Mouse (Mus musculus) intestine, embryonic 14.5 days (tissue): ENCODE measurements around the gene Akap6. TPM values are rescaled to one million over a fixed set of nuclear protein-coding genes. Genes with fewer than 3 reads are reported as not detected.

Source experiments
- ATAC-seq: fragments of 200-750 bp; cut with Nextera tagmentation; replicated peaks from 2 replicates; pipeline ENCODE4 v1.8.0; 2017; ENCODE audit warnings: low read depth, moderate number of reproducible peaks, moderate TSS enrichment, moderate library complexity; ENCODE audit not compliant: low FRiP score, low TSS enrichment
- DNase-seq: peaks from one replicate; pipeline ENCODE4 v3.0.0-alpha.2; 2018; ENCODE audit warnings: low spot score
- H3K27ac ChIP-seq: fragments of 300-500 bp; sonication (generic); 2 replicates; pipeline ENCODE4 v1.5.1; 2014; ENCODE audit warnings: low read depth, mild to moderate bottlenecking, control low read depth
- H3K27me3 ChIP-seq: fragments of 300-500 bp; sonication (generic); replicated peaks from 2 replicates; pipeline ENCODE4 v1.6.1; 2014; ENCODE audit warnings: low read length, control low read depth; ENCODE audit not compliant: control insufficient read depth, insufficient read depth
- H3K36me3 ChIP-seq: fragments of 300-500 bp; sonication (generic); 2 replicates; pipeline ENCODE4 v1.6.1; 2014; ENCODE audit warnings: low read length, control low read depth; ENCODE audit not compliant: control insufficient read depth, insufficient read depth
- H3K4me1 ChIP-seq: fragments of 300-500 bp; sonication (generic); replicated peaks from 2 replicates; pipeline ENCODE4 v1.6.1; 2014; ENCODE audit warnings: low read length, control low read depth, mixed read lengths; ENCODE audit not compliant: control insufficient read depth, insufficient read depth
- H3K4me2 ChIP-seq: fragments of 300-500 bp; sonication (generic); 2 replicates; pipeline ENCODE4 v1.6.1; 2014; ENCODE audit warnings: low read length
- H3K4me3 ChIP-seq: fragments of 300-500 bp; sonication (generic); 2 replicates; pipeline ENCODE4 v1.5.1; 2014; ENCODE audit warnings: low read depth, low read length, control low read depth, mixed read lengths
- H3K9ac ChIP-seq: fragments of 300-500 bp; sonication (generic); 2 replicates; pipeline ENCODE4 v1.6.1; 2014; ENCODE audit warnings: mild to moderate bottlenecking, low read length
- H3K9me3 ChIP-seq: fragments of 300-500 bp; sonication (generic); 2 replicates; pipeline ENCODE4 v1.6.1; 2016; ENCODE audit warnings: low read length, control low read depth; ENCODE audit not compliant: control insufficient read depth
- WGBS: fragments of 180-500 bp; shearing (Covaris S2); extraction: QIAGEN DNeasy Blood & Tissue Kit; methylation state at CpG from one replicate; pipeline ENCODE4 v1.1.7; 2014; 5-methylcytosine and 5-hydroxymethylcytosine counted together
- polyA plus RNA-seq: library from polyadenylated mRNA; unstranded; fragments of >200 nt; fragmentation: Nextera tagmentation; extraction: Ambion mirVana; gene quantifications from 2 replicates; pipeline ENCODE4 v1.2.1, GENCODE M21; 2014

Akap6 gene
- polyA plus RNA-seq, result 3.2 and 3.6 TPM in 2 replicates

DNA sequence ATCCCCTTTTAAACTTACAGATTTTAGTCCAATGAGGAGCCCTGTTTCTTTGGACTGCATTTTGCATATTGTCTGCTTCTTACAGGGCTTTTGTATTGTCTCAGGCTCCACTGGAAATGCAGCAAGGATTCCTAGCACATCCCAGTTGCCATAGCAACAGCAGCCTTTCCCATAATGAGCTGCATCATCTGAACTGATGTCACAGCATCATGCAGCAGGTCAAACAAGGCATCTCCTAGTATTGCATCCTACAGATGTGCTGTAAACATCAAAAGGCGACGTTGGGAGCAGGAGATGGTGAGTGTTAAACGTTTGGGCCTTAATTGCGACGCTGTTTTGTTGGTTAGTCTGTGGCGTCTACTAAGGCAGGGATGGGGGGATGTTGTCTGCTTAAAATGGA lies at the start of gene Akap6:
TSS of gene Akap6 (plus strand) at position 238 of the 400 bp plus-strand sequence.
- Histone ChIP-seq H3K36me3 (no peaks in the 10 kb centered on the region), H3K4me2 (0 out of 2 replicates have a peak within 1 kb of the TSS, but pooled peaks have one; percentile 9), H3K9ac (no peak within 1 kb of the TSS), H3K4me3 (no peak within 1 kb of the TSS; the same call in 1 of the 2 replicates), H3K9me3 (no peaks in the 10 kb centered on the region), H3K4me1 (peaks cover 3% of the 10 kb centered on the region; the same call in 1 of the 2 replicates), H3K27me3 (no peaks in the 10 kb centered on the region), H3K27ac (no peak within 1 kb of the TSS)
- ATAC-seq, result no peak
- WGBS, result 55% methylated on average over 6 of the region's 6 CpGs
- no peak for DNase-seq

DNA sequence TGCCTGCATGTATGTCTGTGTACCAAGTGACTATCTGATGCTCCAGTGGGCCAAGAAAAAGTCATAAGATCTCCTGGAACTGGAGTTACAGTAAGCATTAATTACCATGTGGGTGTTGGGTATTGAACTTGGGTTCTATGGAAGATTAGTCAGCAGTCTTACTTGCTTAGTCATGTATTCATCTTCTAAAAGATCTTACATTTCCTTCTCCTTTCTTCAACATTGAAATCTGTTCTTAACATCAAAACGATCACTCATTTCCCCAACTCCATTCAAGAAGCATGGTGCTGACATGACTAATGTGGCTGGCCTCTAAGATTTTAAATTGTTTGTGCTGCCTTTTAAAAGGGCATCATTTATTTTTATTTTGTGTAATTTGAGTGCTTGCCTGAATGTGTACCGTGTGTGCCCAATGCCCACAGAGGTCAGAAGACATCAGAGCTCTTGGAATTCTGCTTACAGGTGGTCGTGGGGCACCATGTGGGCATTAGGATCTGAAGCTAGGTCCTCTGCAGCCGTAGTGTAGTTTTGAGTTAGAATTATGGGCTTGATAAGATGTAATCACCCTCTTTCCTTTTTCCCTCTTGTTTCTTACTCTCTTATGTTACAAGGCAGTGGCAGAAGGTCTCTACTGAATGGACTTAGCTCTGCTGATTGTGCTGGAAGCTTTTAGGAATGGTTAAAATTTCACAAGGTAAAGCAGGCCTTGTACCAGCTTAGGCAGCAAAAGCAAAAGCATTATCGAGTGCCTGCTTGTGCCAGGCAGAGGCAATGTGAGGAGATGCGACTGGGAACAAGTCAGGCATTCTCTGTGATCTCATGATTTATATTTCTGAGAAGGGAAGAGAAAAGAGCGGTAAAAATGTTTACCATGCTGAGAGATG lies 36.0 kb upstream of the Akap6 start:
- Histone ChIP-seq H3K9me3 (no peaks in the 10 kb centered on the region), H3K4me1 (no peaks in the 10 kb centered on the region), H3K4me3 (no peak overlapping the region), H3K27ac (no peak overlapping the region), H3K4me2 (no peak overlapping the region), H3K36me3 (no peaks in the 10 kb centered on the region), H3K9ac (no peak overlapping the region), H3K27me3 (no peaks in the 10 kb centered on the region)
- no peak for ATAC-seq
- WGBS, result 68% methylated on average over 7 of the region's 7 CpGs
- DNase-seq, result no peak

DNA sequence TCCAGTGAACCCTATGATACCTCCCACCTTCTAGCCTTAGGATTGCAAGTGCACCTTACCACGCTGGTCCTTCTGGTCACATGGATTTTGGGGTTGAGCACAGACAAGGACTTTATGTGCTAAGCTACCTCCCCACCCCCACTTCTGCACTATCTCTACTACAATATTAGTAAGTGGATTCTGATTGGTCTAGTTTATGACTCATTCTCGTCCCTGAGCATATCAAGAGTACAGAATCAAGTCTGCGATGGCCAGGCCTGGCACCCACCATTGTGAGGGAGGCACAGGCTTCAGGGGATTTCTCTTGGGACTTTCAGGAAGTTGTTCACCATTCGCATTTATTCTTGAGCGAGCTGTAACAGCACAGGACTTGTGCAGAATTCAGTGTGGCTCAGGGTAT lies 34.2 kb upstream of the Akap6 start:
- no peaks in the 10 kb centered on the region for H3K27me3 ChIP-seq
- H3K9ac ChIP-seq, result no peak overlapping the region
- H3K4me2 ChIP-seq, result no peak overlapping the region
- no peaks in the 10 kb centered on the region for H3K4me1 ChIP-seq
- H3K27ac ChIP-seq, result no peak overlapping the region
- H3K36me3 ChIP-seq, result no peaks in the 10 kb centered on the region
- ATAC-seq (no peak), DNase-seq (no peak)
- H3K9me3 ChIP-seq, result no peaks in the 10 kb centered on the region
- 90% methylated on average over 5 of the region's 5 CpGs for WGBS
- no peak overlapping the region for H3K4me3 ChIP-seq

DNA sequence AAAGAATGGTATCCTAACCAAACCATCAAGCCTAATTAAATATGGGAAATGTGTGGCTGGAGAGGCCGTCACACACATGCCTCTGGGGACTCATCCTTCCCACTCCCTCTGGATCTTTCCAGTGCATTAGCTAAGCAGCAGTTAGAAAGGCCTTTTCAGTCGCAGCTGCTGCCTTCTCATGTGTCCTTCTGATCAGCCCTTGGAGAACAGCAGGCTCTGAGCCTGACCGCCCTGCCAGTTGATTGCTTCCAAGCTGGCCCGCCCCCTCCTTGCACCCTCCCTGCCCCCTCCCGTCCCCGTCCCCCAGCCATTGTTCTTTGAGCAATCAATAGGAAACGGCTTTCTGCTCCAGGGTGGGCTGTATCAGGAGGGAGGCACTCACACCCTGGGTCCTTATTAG lies 27.7 kb upstream of the Akap6 start:
- H3K27ac ChIP-seq, result no peak overlapping the region
- ATAC-seq (no peak), DNase-seq (no peak)
- no peaks in the 10 kb centered on the region for H3K9me3 ChIP-seq
- no peaks in the 10 kb centered on the region for H3K27me3 ChIP-seq
- H3K4me2 ChIP-seq, result no peak overlapping the region
- no peaks in the 10 kb centered on the region for H3K4me1 ChIP-seq
- no peak overlapping the region for H3K9ac ChIP-seq
- 22% methylated on average over 7 of the region's 7 CpGs for WGBS
- no peaks in the 10 kb centered on the region for H3K36me3 ChIP-seq
- no peak overlapping the region for H3K4me3 ChIP-seq

DNA sequence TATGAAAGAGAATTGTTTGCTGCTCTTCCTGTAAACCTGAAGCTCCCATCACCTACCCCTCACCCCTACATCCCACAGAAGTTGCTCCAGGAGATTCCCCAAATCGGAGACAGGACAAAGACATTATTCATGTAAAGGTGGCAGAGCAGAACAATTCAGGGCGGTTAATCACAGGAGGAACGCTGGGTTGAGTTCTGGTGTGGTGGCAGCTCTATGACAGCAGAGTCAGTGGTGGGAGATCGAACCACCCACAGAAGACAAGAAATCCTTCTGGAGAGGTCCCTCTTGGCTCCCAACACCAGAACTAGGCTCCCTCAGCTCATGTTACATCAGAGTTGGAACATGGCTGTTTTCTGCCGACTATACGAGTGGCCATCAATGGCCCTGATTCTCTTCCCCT lies 27.2 kb upstream of the Akap6 start:
- no peak overlapping the region for H3K9ac ChIP-seq
- no peak overlapping the region for H3K4me2 ChIP-seq
- H3K4me3 ChIP-seq, result no peak overlapping the region
- H3K27me3 ChIP-seq, result no peaks in the 10 kb centered on the region
- H3K4me1 ChIP-seq, result no peaks in the 10 kb centered on the region
- H3K36me3 ChIP-seq, result no peaks in the 10 kb centered on the region
- no peak overlapping the region for H3K27ac ChIP-seq
- H3K9me3 ChIP-seq, result no peaks in the 10 kb centered on the region
- DNase-seq, result no peak
- ATAC-seq, result no peak
- 56% methylated on average over 6 of the region's 6 CpGs for WGBS

DNA sequence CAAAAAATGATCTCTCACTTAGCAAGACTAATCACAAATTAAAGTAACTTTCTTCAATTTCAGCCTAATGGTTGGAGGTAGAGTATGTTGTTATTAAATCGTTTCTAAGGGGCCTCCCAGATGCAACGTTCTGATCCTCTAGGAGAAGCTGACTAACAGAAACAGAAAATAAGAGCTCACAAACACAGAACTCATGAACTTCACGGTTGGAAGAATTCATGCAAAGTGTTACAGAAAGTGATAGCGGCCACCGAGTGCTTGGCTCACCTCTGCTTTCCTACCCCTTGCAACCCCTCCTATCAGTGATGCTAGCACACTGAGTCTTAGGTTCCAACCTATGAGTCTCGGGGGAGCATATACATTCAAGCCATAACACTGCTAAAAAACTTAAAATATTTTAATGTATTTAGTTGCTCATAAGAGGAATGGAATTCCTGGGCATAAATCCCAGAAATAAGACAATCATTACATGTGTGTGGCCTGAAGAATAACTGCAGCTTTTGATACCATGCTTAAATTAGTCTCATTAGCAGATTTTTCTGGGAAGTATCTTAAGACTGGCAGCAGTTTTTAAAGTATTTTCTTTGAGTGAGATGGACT lies 25.7 kb upstream of the Akap6 start:
- no peak for ATAC-seq

DNA sequence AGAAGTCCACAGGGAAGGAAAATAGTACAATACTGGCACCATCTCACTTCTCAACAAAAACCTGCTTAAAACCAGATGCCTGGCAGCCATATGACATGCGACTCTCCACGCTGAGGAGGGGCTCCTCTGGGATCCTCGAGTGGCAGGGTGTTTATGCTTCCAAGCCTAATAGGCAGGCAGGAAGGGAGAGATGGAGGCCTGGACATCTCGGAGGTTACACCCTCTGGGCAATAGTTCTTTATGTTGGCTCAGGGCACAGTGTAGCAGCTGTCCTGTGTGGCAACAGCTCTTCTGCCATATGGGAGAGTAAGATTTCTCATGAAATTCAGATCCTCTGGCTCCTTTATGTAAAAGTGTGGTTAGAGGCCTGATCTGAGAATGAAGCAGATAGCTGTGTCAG lies 24.2 kb upstream of the Akap6 start:
- Histone ChIP-seq H3K27ac (no peak overlapping the region), H3K4me1 (no peaks in the 10 kb centered on the region), H3K9me3 (no peaks in the 10 kb centered on the region), H3K36me3 (no peaks in the 10 kb centered on the region), H3K4me3 (no peak overlapping the region), H3K4me2 (no peak overlapping the region), H3K9ac (no peak overlapping the region), H3K27me3 (no peaks in the 10 kb centered on the region)
- ATAC-seq (no peak), DNase-seq (no peak)
- WGBS, result 51% methylated on average over 4 of the region's 4 CpGs

More for the DNA sequence above, 25.7 kb upstream of the Akap6 start:
- Histone ChIP-seq H3K36me3 (no peaks in the 10 kb centered on the region), H3K4me3 (no peak overlapping the region), H3K27me3 (no peaks in the 10 kb centered on the region), H3K27ac (no peak overlapping the region), H3K4me1 (no peaks in the 10 kb centered on the region), H3K9me3 (no peaks in the 10 kb centered on the region), H3K4me2 (no peak overlapping the region), H3K9ac (no peak overlapping the region)
- 72% methylated on average over 6 of the region's 6 CpGs for WGBS
- DNase-seq, result no peak

DNA sequence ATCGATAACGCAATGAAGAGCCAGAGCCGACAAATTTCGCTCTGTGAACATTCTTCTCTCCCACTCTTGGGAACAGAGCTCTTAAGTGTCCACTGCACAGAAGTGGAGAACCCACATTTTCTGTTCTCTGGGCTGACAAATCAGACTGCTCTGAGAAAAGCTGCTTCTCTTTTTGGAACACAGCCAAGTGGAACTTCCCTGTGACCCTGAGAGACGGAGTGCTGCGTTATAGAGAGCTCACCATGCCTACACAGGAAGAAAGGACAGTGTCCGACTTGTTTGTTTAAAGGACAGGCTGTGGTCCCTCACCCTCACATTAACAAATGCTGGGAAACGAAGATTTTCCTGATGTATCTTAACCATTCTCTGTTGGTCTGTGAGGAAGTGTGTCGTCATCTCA lies 11.8 kb upstream of the Akap6 start:
- no peaks in the 10 kb centered on the region for H3K36me3 ChIP-seq
- H3K27ac ChIP-seq, result 0 out of 2 replicates have a peak overlapping the region, but pooled peaks have one; percentile 2
- H3K9ac ChIP-seq, result no peak overlapping the region
- 35% methylated on average over 9 of the region's 9 CpGs for WGBS
- H3K27me3 ChIP-seq, result no peaks in the 10 kb centered on the region
- 0 out of 2 replicates have a peak, but pooled peaks have one; percentile 50 for ATAC-seq
- 0 out of 2 replicates have a peak overlapping the region, but pooled peaks have one; percentile 3 for H3K4me2 ChIP-seq
- DNase-seq, result no peak
- no peak overlapping the region for H3K4me3 ChIP-seq
- H3K9me3 ChIP-seq, result no peaks in the 10 kb centered on the region
- H3K4me1 ChIP-seq, result no peaks in the 10 kb centered on the region; the same call in 1 of the 2 replicates
